Mouse (Mus musculus) heart, embryonic 16.5 days (tissue): Measurements from ENCODE around the gene Ifngr2. TPM values are rescaled to one million over a fixed set of nuclear protein-coding genes. Genes with fewer than 3 reads are reported as not detected.

Experiments used
- ATAC-seq: fragments of 200-750 bp; cut with Nextera tagmentation; replicated peaks from 2 replicates; pipeline ENCODE4 v1.8.0; 2017; ENCODE audit warnings: moderate number of reproducible peaks; ENCODE audit not compliant: insufficient read depth, low FRiP score; ENCODE audit errors: extremely low read depth
- H3K27ac ChIP-seq: fragments of 300-500 bp; sonication (generic); 2 replicates; pipeline ENCODE4 v1.5.1; 2014; ENCODE audit warnings: mild to moderate bottlenecking, low read length, control low read depth, moderate library complexity
- H3K27me3 ChIP-seq: fragments of 300-500 bp; sonication (generic); 2 replicates; pipeline ENCODE4 v1.6.1; 2014; ENCODE audit warnings: low read length, mixed read lengths; ENCODE audit not compliant: control insufficient read depth, insufficient read depth
- H3K36me3 ChIP-seq: fragments of 300-500 bp; sonication (generic); 2 replicates; pipeline ENCODE4 v1.6.1; 2014; ENCODE audit not compliant: control insufficient read depth, insufficient read depth
- H3K4me1 ChIP-seq: fragments of 300-500 bp; sonication (generic); 2 replicates; pipeline ENCODE4 v1.6.1; 2014; ENCODE audit warnings: low read length, mixed read lengths; ENCODE audit not compliant: control insufficient read depth, insufficient read depth
- H3K4me2 ChIP-seq: fragments of 300-500 bp; sonication (generic); 2 replicates; pipeline ENCODE4 v1.6.1; 2014; ENCODE audit warnings: low read depth, mild to moderate bottlenecking, control low read depth, low read length
- H3K4me3 ChIP-seq: fragments of 300-500 bp; sonication (generic); 2 replicates; pipeline ENCODE4 v1.5.1; 2014; ENCODE audit warnings: mild to moderate bottlenecking, control low read depth, low read length
- H3K9ac ChIP-seq: fragments of 300-500 bp; sonication (generic); 2 replicates; pipeline ENCODE4 v1.6.1; 2014; ENCODE audit warnings: low read length, control low read depth
- H3K9me3 ChIP-seq: fragments of 300-500 bp; sonication (generic); replicated peaks from 2 replicates; pipeline ENCODE4 v1.6.1; 2016; ENCODE audit warnings: low read length; ENCODE audit not compliant: control insufficient read depth
- WGBS: fragments of 180-500 bp; shearing (Covaris S2); extraction: QIAGEN DNeasy Blood & Tissue Kit; methylation state at CpG from one replicate; pipeline ENCODE4 v1.1.7; 2014; 5-methylcytosine and 5-hydroxymethylcytosine counted together
- polyA plus RNA-seq: library from polyadenylated mRNA; unstranded; fragments of >200 nt; fragmentation: Nextera tagmentation; extraction: Ambion mirVana; gene quantifications from 2 replicates; pipeline ENCODE4 v1.2.1, GENCODE M21; 2015

Ifngr2 gene
- polyA plus RNA-seq, 1 experiment from 2014 or later = 134 TPM

- ATAC-seq = no peak
- 93% methylated on average over 1 of the region's 1 CpGs for WGBS
Measured at GRCm38 (mm10) chr16:91543619-91544018, 3.3 kb upstream of the Ifngr2 start.

GRCm38 (mm10) chr16:91545597-91546281 lies 1.1 kb upstream of the Ifngr2 start:
- 38% methylated on average over 10 of the region's 10 CpGs for WGBS

More at GRCm38 (mm10) chr16:91543619-91544018, 3.3 kb upstream of the Ifngr2 start:
- Histone ChIP-seq H3K4me1 (peaks cover 40% of the 10 kb centered on the region), H3K4me2 (no peak overlapping the region), H3K27ac (no peak overlapping the region), H3K9me3 (no peaks in the 10 kb centered on the region), H3K9ac (no peak overlapping the region), H3K36me3 (no peaks in the 10 kb centered on the region), H3K4me3 (no peak overlapping the region), H3K27me3 (no peaks in the 10 kb centered on the region)

DNA sequence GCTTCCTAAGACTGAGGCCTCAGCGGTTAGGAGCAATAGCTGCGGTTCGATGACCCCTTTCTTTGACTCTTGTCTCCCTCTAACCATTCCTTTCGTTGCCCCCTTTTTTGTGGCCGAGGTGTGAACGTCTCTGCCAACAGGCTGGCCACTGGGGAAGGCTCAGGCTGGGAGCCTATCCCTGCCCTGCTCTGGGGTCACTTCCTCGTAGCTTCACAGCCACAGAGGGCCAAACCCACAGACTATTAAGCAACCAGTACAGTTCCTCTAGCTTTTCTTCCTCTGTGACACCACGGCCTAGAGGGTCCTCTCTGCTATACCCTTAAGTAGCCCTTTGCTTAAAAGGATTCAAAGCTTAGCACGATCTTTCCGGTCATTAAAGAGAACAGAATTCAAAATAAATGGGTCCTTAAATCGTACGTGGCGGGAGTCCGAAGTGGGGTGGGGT lies 459 bp upstream of the Ifngr2 start:
- H3K9ac ChIP-seq = peak overlapping the region; percentile 100
- ATAC-seq = 0 out of 2 replicates have a peak, but pooled peaks have one; percentile 20
- 14% methylated on average over 14 of the region's 14 CpGs for WGBS
- H3K27me3 ChIP-seq = no peaks in the 10 kb centered on the region
- peak overlapping the region; percentile 81 for H3K4me2 ChIP-seq
- peaks cover 54% of the 10 kb centered on the region for H3K4me1 ChIP-seq
- peak overlapping the region; percentile 99 for H3K4me3 ChIP-seq
- no peaks in the 10 kb centered on the region for H3K9me3 ChIP-seq
- peak overlapping the region; percentile 97 for H3K27ac ChIP-seq
- no peaks in the 10 kb centered on the region for H3K36me3 ChIP-seq

More at GRCm38 (mm10) chr16:91545597-91546281, 1.1 kb upstream of the Ifngr2 start:
- Histone ChIP-seq H3K9me3 (no peaks in the 10 kb centered on the region), H3K4me2 (peak overlapping the region; percentile 81), H3K4me3 (peak overlapping the region; percentile 10; the same call in 1 of the 2 replicates), H3K4me1 (peaks cover 51% of the 10 kb centered on the region), H3K9ac (peak overlapping the region; percentile 100; the same call in 1 of the 2 replicates), H3K36me3 (no peaks in the 10 kb centered on the region), H3K27me3 (no peaks in the 10 kb centered on the region), H3K27ac (peak overlapping the region; percentile 97)
- ATAC-seq = no peak

DNA sequence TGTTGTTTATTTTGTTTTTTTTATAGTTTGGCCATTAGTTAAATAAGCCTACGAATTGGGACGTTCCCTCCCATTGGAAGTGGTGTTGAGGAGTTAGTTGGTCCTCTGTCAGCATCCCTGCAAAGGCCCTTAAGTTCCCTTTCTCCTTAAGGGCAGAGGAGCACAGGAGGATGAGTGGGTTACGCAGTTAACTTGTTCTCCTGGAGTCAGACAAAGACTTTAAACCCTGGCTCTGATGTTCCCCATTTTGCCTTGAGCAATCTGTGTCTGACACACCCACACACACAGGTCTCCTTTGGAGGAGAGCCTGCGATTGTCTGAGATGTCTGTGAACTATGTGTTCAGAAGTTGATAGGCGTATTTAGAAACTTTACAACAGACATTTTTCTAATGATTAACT lies 1.1 kb downstream of the Ifngr2 start:
- peaks cover 62% of the 10 kb centered on the region for H3K4me1 ChIP-seq

DNA sequence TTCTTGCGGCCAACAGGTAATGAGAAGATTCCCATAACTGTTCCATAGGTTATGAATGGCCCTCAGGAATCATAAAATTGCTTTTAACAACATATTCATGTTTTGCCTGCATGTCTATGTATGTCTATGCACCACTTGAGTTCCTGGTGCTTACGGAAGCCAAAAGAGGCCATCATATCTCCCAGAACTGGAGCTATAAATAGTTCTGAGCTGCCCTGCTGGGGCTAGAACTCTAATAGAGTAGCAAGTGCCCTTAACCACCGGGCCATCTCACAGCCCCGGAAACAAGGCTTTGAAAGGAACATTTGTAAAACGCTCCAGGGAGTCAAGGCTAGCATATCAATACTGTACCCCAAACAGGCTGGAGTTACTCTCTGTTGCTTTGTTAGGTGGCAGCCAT lies 1.7 kb downstream of the Ifngr2 start:
- 21% methylated on average over 5 of the region's 5 CpGs for WGBS
- Histone ChIP-seq H3K4me2 (peak overlapping the region; percentile 81), H3K4me1 (peaks cover 68% of the 10 kb centered on the region), H3K27me3 (no peaks in the 10 kb centered on the region), H3K36me3 (peaks cover 3% of the 10 kb centered on the region; the same call in 1 of the 2 replicates), H3K4me3 (peak overlapping the region; percentile 99), H3K9me3 (no peaks in the 10 kb centered on the region), H3K27ac (peak overlapping the region; percentile 97), H3K9ac (peak overlapping the region; percentile 100)
- ATAC-seq = no peak

More for the DNA sequence above, 1.1 kb downstream of the Ifngr2 start:
- Histone ChIP-seq H3K9ac (peak overlapping the region; percentile 100), H3K27me3 (no peaks in the 10 kb centered on the region), H3K27ac (peak overlapping the region; percentile 97), H3K4me3 (peak overlapping the region; percentile 99), H3K36me3 (peaks cover 3% of the 10 kb centered on the region; the same call in 1 of the 2 replicates), H3K4me2 (peak overlapping the region; percentile 81), H3K9me3 (no peaks in the 10 kb centered on the region)
- no peak for ATAC-seq
- WGBS = 22% methylated on average over 5 of the region's 5 CpGs

DNA sequence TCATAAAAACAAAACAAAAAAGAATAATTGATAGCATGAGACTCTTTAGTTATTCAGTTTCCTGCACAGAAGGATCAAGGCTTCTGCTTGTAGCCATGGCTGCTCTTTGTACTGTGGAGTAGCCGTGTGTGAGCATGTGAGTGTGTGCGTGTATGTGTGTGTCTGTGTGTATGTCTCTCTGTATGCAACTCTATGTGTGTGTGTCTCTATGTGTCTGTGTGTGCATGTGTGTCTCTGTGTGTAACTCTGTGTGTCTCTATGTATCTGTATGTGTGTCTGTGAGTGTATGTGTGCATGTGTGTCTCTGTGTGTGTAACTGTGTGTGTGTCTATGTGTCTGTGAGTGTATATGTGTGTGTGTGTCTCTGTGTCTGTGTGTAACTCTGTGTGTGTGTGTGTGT lies 2.1 kb downstream of the Ifngr2 start:
- Histone ChIP-seq H3K4me2 (peak overlapping the region; percentile 81), H3K9me3 (no peaks in the 10 kb centered on the region), H3K9ac (peak overlapping the region; percentile 100), H3K27me3 (no peaks in the 10 kb centered on the region), H3K4me1 (peaks cover 72% of the 10 kb centered on the region), H3K4me3 (peak overlapping the region; percentile 99), H3K27ac (peak overlapping the region; percentile 97), H3K36me3 (peaks cover 3% of the 10 kb centered on the region; the same call in 1 of the 2 replicates)
- no peak for ATAC-seq
- 42% methylated on average over 2 of the region's 2 CpGs for WGBS

- Histone ChIP-seq H3K4me2 (peak overlapping the region; percentile 81), H3K36me3 (peaks cover 3% of the 10 kb centered on the region; the same call in 1 of the 2 replicates), H3K27ac (peak overlapping the region; percentile 97), H3K4me1 (peaks cover 78% of the 10 kb centered on the region), H3K9me3 (no peaks in the 10 kb centered on the region), H3K9ac (peak overlapping the region; percentile 45), H3K4me3 (peak overlapping the region; percentile 99), H3K27me3 (no peaks in the 10 kb centered on the region)
- WGBS = 62% methylated on average over 5 of the region's 5 CpGs
- no peak for ATAC-seq
Measured at GRCm38 (mm10) chr16:91549616-91550015, 2.7 kb downstream of the Ifngr2 start.

GRCm38 (mm10) chr16:91551081-91551524 lies 4.2 kb downstream of the Ifngr2 start:
- Histone ChIP-seq H3K9me3 (no peaks in the 10 kb centered on the region), H3K36me3 (peaks cover 16% of the 10 kb centered on the region), H3K4me3 (no peak overlapping the region), H3K4me2 (peak overlapping the region; percentile 31; the same call in 1 of the 2 replicates), H3K27ac (peak overlapping the region; percentile 70), H3K27me3 (no peaks in the 10 kb centered on the region), H3K9ac (0 out of 2 replicates have a peak overlapping the region, but pooled peaks have one; percentile 48), H3K4me1 (peaks cover 72% of the 10 kb centered on the region)
- 20% methylated on average over 10 of the region's 10 CpGs for WGBS
- no peak for ATAC-seq

- WGBS = 42% methylated on average over 9 of the region's 9 CpGs
- peak overlapping the region; percentile 48; the same call in 1 of the 2 replicates for H3K9ac ChIP-seq
- peaks cover 19% of the 10 kb centered on the region for H3K36me3 ChIP-seq
- H3K9me3 ChIP-seq = no peaks in the 10 kb centered on the region
- peaks cover 67% of the 10 kb centered on the region for H3K4me1 ChIP-seq
- H3K4me3 ChIP-seq = no peak overlapping the region
- no peak for ATAC-seq
- H3K27ac ChIP-seq = peak overlapping the region; percentile 70
- H3K27me3 ChIP-seq = no peaks in the 10 kb centered on the region
- H3K4me2 ChIP-seq = no peak overlapping the region
Measured at GRCm38 (mm10) chr16:91552072-91552471, 5.2 kb downstream of the Ifngr2 start.
